Mouse (Mus musculus) C2C12 (cell line): ENCODE data around the gene Cxcr2.

Experiments
- CEBPB ChIP-seq: IDR thresholded peaks from one replicate; pipeline ENCODE4 v1.6.1; 2011; ENCODE audit warnings: low read depth, mild to moderate bottlenecking, control low read depth, moderate library complexity
- CTCF ChIP-seq: IDR thresholded peaks from one replicate; pipeline ENCODE4 v1.5.1; 2011; ENCODE audit not compliant: control insufficient read depth, insufficient read depth, insufficient read length
- FOSL1 ChIP-seq: IDR thresholded peaks from one replicate; pipeline ENCODE4 v1.8.0; 2011; ENCODE audit warnings: mild to moderate bottlenecking, low read length; ENCODE audit not compliant: poor library complexity, insufficient read depth, severe bottlenecking
- MYOG ChIP-seq: IDR thresholded peaks from one replicate; pipeline ENCODE4 v1.6.1; 2011; ENCODE audit not compliant: control insufficient read depth, insufficient read length; ENCODE audit errors: extremely low read depth
- USF1 ChIP-seq: IDR thresholded peaks from one replicate; pipeline ENCODE4 v1.6.1; 2011; ENCODE audit warnings: low read depth, mild to moderate bottlenecking, control low read depth, moderate library complexity

- TF ChIP-seq CTCF (no peak), MYOG (no peak), FOSL1 (no peak), CEBPB (no peak), USF1 (no peak)
Observed at GRCm38 (mm10) chr1:74197726-74198470, 44.1 kb downstream of the Cxcr2 start.
